Mouse (Mus musculus) small intestine, adult 2 months (tissue): ENCODE measurements around the gene Gm17720.

Experiments used
- CTCF ChIP-seq: fragments of 200-500 bp; IDR thresholded peaks from 2 replicates; pipeline ENCODE4 v1.5.1; 2012; ENCODE audit warnings: low read depth, mild to moderate bottlenecking, control low read depth, inconsistent platforms, low read length, moderate library complexity, mixed read lengths; ENCODE audit not compliant: insufficient replicate concordance, insufficient read length; ENCODE audit errors: extremely low read depth
- POLR2A ChIP-seq: fragments of 200-500 bp; IDR thresholded peaks from 2 replicates; pipeline ENCODE4 v1.6.1; 2012; ENCODE audit warnings: low read depth, mild to moderate bottlenecking, control low read depth, inconsistent platforms, low read length, moderate library complexity

DNA sequence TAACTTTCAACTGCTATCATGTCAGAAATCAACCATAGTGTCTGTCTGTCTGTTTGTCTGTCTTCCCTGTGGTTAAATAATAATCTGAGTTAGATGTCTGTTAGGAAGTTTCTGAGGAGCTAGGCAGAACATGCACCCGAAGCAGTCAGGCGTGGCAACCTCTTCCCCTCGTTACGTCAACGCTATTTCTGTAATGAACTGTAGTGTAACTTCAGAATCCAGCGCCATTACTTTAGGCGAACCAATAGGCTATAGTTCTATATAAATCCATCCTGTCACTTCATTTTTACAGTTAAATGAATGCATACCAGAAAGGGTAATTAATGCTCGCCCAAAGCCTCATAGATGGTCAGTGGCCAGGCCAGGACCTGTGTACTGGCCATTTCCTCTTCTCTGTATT lies 28.1 kb downstream of the Gm17720 start:
- TF ChIP-seq CTCF (no peak), POLR2A (no peak)
